In the genomic region with DNA sequence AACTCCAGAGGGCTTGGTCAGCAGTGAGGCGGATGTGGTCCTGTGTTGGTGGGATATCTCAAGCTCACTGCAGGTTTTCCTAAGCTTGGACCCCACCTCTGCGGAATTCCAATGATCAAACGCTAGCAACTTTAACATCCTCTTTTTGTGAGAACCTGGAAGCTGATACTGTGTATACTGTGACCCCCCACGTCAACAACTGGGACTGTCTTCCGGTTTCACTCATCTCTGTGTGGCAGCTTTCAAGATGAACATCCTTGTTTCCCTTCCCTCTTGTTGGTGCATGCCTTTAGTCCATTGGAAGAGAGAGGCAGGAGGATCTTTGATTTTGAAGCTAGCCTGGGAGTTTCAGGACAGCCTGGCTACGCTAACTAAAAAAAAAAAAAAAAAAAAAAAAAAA, we compare ENCODE assay signal across 23 mouse cellular contexts.
A peak's percentile ranks its signal among the peaks of the same experiment; 100 is the strongest.
DNase-seq lines count a peak whose midpoint lies in the region; ATAC-seq and TF ChIP-seq lines count a peak whose summit lies in the region.
"Had no signal": no experiment of that assay in that cellular context is flagged by ENCODE, and none has a peak within 500 bp of the region (broad histone marks: within the 10 kb centered on the region; RNA-seq: fewer than 3 reads in every experiment).

No protein-coding gene starts in this region.

- no peaks in the 10 kb centered on the region for H3K9me3 ChIP-seq in liver, embryonic 12.5 days (replicated peaks)
- H3K9me3 ChIP-seq in liver, postnatal 0 days (ENCODE audit: low read length) = 0 out of 2 replicates have a peak, but pooled peaks cover 2% of the 10 kb centered on the region
- H3K9me3 ChIP-seq: embryonic facial prominence, embryonic 13.5 days; embryonic facial prominence, embryonic 15.5 days; forebrain, embryonic 10.5 days; forebrain, embryonic 12.5 days had no signal

- TF ChIP-seq CTCF in liver, postnatal 0 days (IDR thresholded peaks at IDR 0.05; ENCODE audit: low read depth) = no peak

- H3K27me3 ChIP-seq in liver, embryonic 12.5 days (replicated peaks) = no peaks in the 10 kb centered on the region
- H3K27me3 ChIP-seq in liver, postnatal 0 days (ENCODE audit: insufficient read depth, low read length) = no peaks in the 10 kb centered on the region
- H3K27me3 ChIP-seq: embryonic facial prominence, embryonic 13.5 days; embryonic facial prominence, embryonic 15.5 days; forebrain, embryonic 12.5 days had no signal

- peak overlapping the region; percentile 28; the same call in 1 of the 2 replicates for H3K27ac ChIP-seq in liver, embryonic 12.5 days
- no peak overlapping the region for H3K27ac ChIP-seq in liver, postnatal 0 days (ENCODE audit: low read depth)
- H3K27ac ChIP-seq: embryonic facial prominence, embryonic 13.5 days; embryonic facial prominence, embryonic 15.5 days; forebrain, embryonic 10.5 days; forebrain, embryonic 12.5 days had no signal

- no peak overlapping the region for H3K4me2 ChIP-seq in liver, embryonic 12.5 days
- H3K4me2 ChIP-seq in liver, postnatal 0 days (ENCODE audit: low read depth, low read length) = no peak overlapping the region
- H3K4me2 ChIP-seq: embryonic facial prominence, embryonic 13.5 days; embryonic facial prominence, embryonic 15.5 days; forebrain, embryonic 12.5 days had no signal

- intact Hi-C loops in heart, postnatal 25 days (cut with DNase I) = no loop called here

- no peak for TF ChIP-seq EP300 in liver, postnatal 0 days (IDR thresholded peaks at IDR 0.05; ENCODE audit: low read depth)

- H3K36me3 ChIP-seq in liver, embryonic 12.5 days = peaks cover 54% of the 10 kb centered on the region
- H3K36me3 ChIP-seq in liver, postnatal 0 days (replicated peaks; ENCODE audit: insufficient read depth, low read length) = peaks cover 32% of the 10 kb centered on the region

- H3K9ac ChIP-seq in liver, embryonic 12.5 days = no peak overlapping the region
- H3K9ac ChIP-seq in liver, postnatal 0 days (replicated peaks) = no peak overlapping the region
- H3K9ac ChIP-seq: embryonic facial prominence, embryonic 13.5 days; embryonic facial prominence, embryonic 15.5 days; forebrain, embryonic 12.5 days had no signal

- 83% methylated on average over 6 of the region's 6 CpGs for WGBS in liver, embryonic 12.5 days (ENCODE audit: insufficient replicate concordance)
- WGBS in liver, postnatal 0 days (ENCODE audit: insufficient replicate concordance) = 88% methylated on average over 6 of the region's 6 CpGs

- peaks cover 43% of the 10 kb centered on the region for H3K4me1 ChIP-seq in liver, embryonic 12.5 days
- H3K4me1 ChIP-seq in liver, postnatal 0 days (ENCODE audit: insufficient read depth) = peaks cover 11% of the 10 kb centered on the region; the same call in 1 of the 2 replicates
- H3K4me1 ChIP-seq: forebrain, embryonic 10.5 days; forebrain, embryonic 12.5 days had no signal

- peak; percentile 80 for DNase-seq in heart, adult 11 months
- no peak for DNase-seq in heart, postnatal 25 days (ENCODE audit: low spot score)
- DNase-seq in liver, postnatal 0 days = no peak
- no peak for DNase-seq in urinary bladder, postnatal 14 days (ENCODE audit: low spot score)
- DNase-seq: adrenal gland, adult 2 months; adrenal gland, postnatal 10 days; adrenal gland, postnatal 25 days; cerebellum, adult 11 months; cerebellum, adult 18-20 months; cerebellum, adult 8-10 months; cerebellum, adult 9-11 months; cerebellum, postnatal 14 days; cerebellum, postnatal 36 days; embryo, embryonic 11 days had no signal

- ATAC-seq in liver, embryonic 12.5 days = no peak
- ATAC-seq in liver, postnatal 0 days = no peak
- ATAC-seq in megakaryocyte, adult 5-6 weeks (ENCODE audit: poor library complexity, severe bottlenecking) = peak; percentile 55
- ATAC-seq: forebrain, embryonic 14.5 days; forebrain, embryonic 16.5 days had no signal

- no peak overlapping the region for H3K4me3 ChIP-seq in liver, embryonic 12.5 days
- no peak overlapping the region for H3K4me3 ChIP-seq in liver, postnatal 0 days (ENCODE audit: low read depth, low read length)
- H3K4me3 ChIP-seq: embryonic facial prominence, embryonic 13.5 days; embryonic facial prominence, embryonic 15.5 days; erythroblast, embryonic 14.5 days; forebrain, embryonic 10.5 days; forebrain, embryonic 12.5 days had no signal
